Mouse (Mus musculus): Measurements from ENCODE around the gene Alg12. TPM values are rescaled to one million over a fixed set of nuclear protein-coding genes. Genes with fewer than 3 reads are reported as not detected.

The Alg12 gene
- polyA plus RNA-seq, 1 experiment from 2014 or later = 7.5 TPM

GRCm38 (mm10) chr15:88853106-88853505, 34.0 kb upstream of the Alg12 start:
- Histone ChIP-seq H3K4me2 (replicated peaks) (no peak overlapping the region), H3K4me3 (replicated peaks) (no peak overlapping the region), H3K27me3 (peaks cover 7% of the 10 kb centered on the region; the same call in 1 of the 2 replicates), H3K27ac (no peak overlapping the region), H3K36me3 (no peaks in the 10 kb centered on the region), H3K9me3 (no peaks in the 10 kb centered on the region), H3K9ac (replicated peaks) (no peak overlapping the region), H3K4me1 (replicated peaks) (peaks cover 8% of the 10 kb centered on the region; the same call in 1 of the 2 replicates)
- WGBS = 92% methylated on average over 9 of the region's 9 CpGs
- no peak for ATAC-seq

- WGBS = 81% methylated on average over 10 of the region's 10 CpGs
- ATAC-seq = no peak
Observed at GRCm38 (mm10) chr15:88851507-88852149, 32.5 kb upstream of the Alg12 start.

GRCm38 (mm10) chr15:88851076-88851475, 32.0 kb upstream of the Alg12 start:
- Histone ChIP-seq H3K4me1 (replicated peaks) (peaks cover 8% of the 10 kb centered on the region; the same call in 1 of the 2 replicates), H3K36me3 (no peaks in the 10 kb centered on the region), H3K4me3 (replicated peaks) (no peak overlapping the region), H3K27ac (no peak overlapping the region), H3K9me3 (no peaks in the 10 kb centered on the region), H3K27me3 (peaks cover 7% of the 10 kb centered on the region; the same call in 1 of the 2 replicates), H3K9ac (replicated peaks) (no peak overlapping the region), H3K4me2 (replicated peaks) (no peak overlapping the region)
- no peak for ATAC-seq
- 50% methylated on average over 3 of the region's 3 CpGs for WGBS

More at GRCm38 (mm10) chr15:88851507-88852149, 32.5 kb upstream of the Alg12 start:
- Histone ChIP-seq H3K27me3 (peaks cover 7% of the 10 kb centered on the region; the same call in 1 of the 2 replicates), H3K4me1 (replicated peaks) (peaks cover 8% of the 10 kb centered on the region; the same call in 1 of the 2 replicates), H3K9me3 (no peaks in the 10 kb centered on the region), H3K27ac (no peak overlapping the region), H3K9ac (replicated peaks) (no peak overlapping the region), H3K36me3 (no peaks in the 10 kb centered on the region), H3K4me2 (replicated peaks) (no peak overlapping the region), H3K4me3 (replicated peaks) (no peak overlapping the region)

- Histone ChIP-seq H3K9me3 (no peaks in the 10 kb centered on the region), H3K4me3 (replicated peaks) (no peak overlapping the region), H3K27me3 (peaks cover 7% of the 10 kb centered on the region; the same call in 1 of the 2 replicates), H3K4me1 (replicated peaks) (peaks cover 8% of the 10 kb centered on the region; the same call in 1 of the 2 replicates), H3K27ac (no peak overlapping the region), H3K9ac (replicated peaks) (no peak overlapping the region), H3K4me2 (replicated peaks) (no peak overlapping the region), H3K36me3 (no peaks in the 10 kb centered on the region)
- 63% methylated on average over 10 of the region's 10 CpGs for WGBS
- ATAC-seq = no peak
Observed at GRCm38 (mm10) chr15:88850146-88850826, 31.2 kb upstream of the Alg12 start.

GRCm38 (mm10) chr15:88849621-88850020, 30.5 kb upstream of the Alg12 start:
- Histone ChIP-seq H3K27me3 (peaks cover 7% of the 10 kb centered on the region; the same call in 1 of the 2 replicates), H3K4me2 (replicated peaks) (no peak overlapping the region), H3K36me3 (no peaks in the 10 kb centered on the region), H3K4me1 (replicated peaks) (peaks cover 5% of the 10 kb centered on the region; the same call in 1 of the 2 replicates), H3K4me3 (replicated peaks) (no peak overlapping the region), H3K9ac (replicated peaks) (no peak overlapping the region), H3K27ac (no peak overlapping the region), H3K9me3 (no peaks in the 10 kb centered on the region)
- 97% methylated on average over 2 of the region's 2 CpGs for whole genome bisulfite sequencing
- no peak for ATAC-seq

GRCm38 (mm10) chr15:88848661-88849060, 29.5 kb upstream of the Alg12 start:
- ATAC-seq = no peak
- Histone ChIP-seq H3K9me3 (no peaks in the 10 kb centered on the region), H3K27ac (no peak overlapping the region), H3K9ac (replicated peaks) (no peak overlapping the region), H3K4me1 (replicated peaks) (no peaks in the 10 kb centered on the region), H3K4me2 (replicated peaks) (no peak overlapping the region), H3K27me3 (peaks cover 7% of the 10 kb centered on the region; the same call in 1 of the 2 replicates), H3K4me3 (replicated peaks) (no peak overlapping the region), H3K36me3 (no peaks in the 10 kb centered on the region)
- 96% methylated on average over 1 of the region's 1 CpGs for WGBS

GRCm38 (mm10) chr15:88844966-88845365, 25.8 kb upstream of the Alg12 start:
- Histone ChIP-seq H3K36me3 (no peaks in the 10 kb centered on the region), H3K27ac (no peak overlapping the region), H3K9ac (replicated peaks) (no peak overlapping the region), H3K9me3 (no peaks in the 10 kb centered on the region), H3K4me2 (replicated peaks) (no peak overlapping the region), H3K4me3 (replicated peaks) (no peak overlapping the region), H3K4me1 (replicated peaks) (no peaks in the 10 kb centered on the region), H3K27me3 (no peaks in the 10 kb centered on the region)
- 93% methylated on average over 7 of the region's 7 CpGs for WGBS
- no peak for ATAC-seq

GRCm38 (mm10) chr15:88843486-88844097, 24.5 kb upstream of the Alg12 start:
- Histone ChIP-seq H3K36me3 (no peaks in the 10 kb centered on the region), H3K4me1 (replicated peaks) (peaks cover 9% of the 10 kb centered on the region), H3K9me3 (no peaks in the 10 kb centered on the region), H3K9ac (replicated peaks) (no peak overlapping the region), H3K4me3 (replicated peaks) (no peak overlapping the region), H3K27me3 (0 out of 2 replicates have a peak, but pooled peaks cover 4% of the 10 kb centered on the region), H3K27ac (no peak overlapping the region), H3K4me2 (replicated peaks) (no peak overlapping the region)
- ATAC-seq = peak; percentile 31; the same call in 1 of the 2 replicates
- WGBS = 57% methylated on average over 8 of the region's 8 CpGs

- H3K27ac ChIP-seq = no peak overlapping the region
Observed at GRCm38 (mm10) chr15:88842300-88842673, 23.2 kb upstream of the Alg12 start.

GRCm38 (mm10) chr15:88841580-88842299, 22.6 kb upstream of the Alg12 start:
- no peak overlapping the region for H3K27ac ChIP-seq
- no peak overlapping the region for H3K4me3 ChIP-seq (replicated peaks)
- H3K36me3 ChIP-seq = no peaks in the 10 kb centered on the region
- H3K4me2 ChIP-seq (replicated peaks) = no peak overlapping the region
- H3K9me3 ChIP-seq = no peaks in the 10 kb centered on the region
- no peak for ATAC-seq
- H3K9ac ChIP-seq (replicated peaks) = no peak overlapping the region
- peaks cover 4% of the 10 kb centered on the region; the same call in 1 of the 2 replicates for H3K27me3 ChIP-seq
- WGBS = 91% methylated on average over 3 of the region's 3 CpGs
- peaks cover 21% of the 10 kb centered on the region for H3K4me1 ChIP-seq (replicated peaks)

More at GRCm38 (mm10) chr15:88842300-88842673, 23.2 kb upstream of the Alg12 start:
- H3K36me3 ChIP-seq = no peaks in the 10 kb centered on the region
- no peak for ATAC-seq
- WGBS = 86% methylated on average over 3 of the region's 3 CpGs
- no peak overlapping the region for H3K9ac ChIP-seq (replicated peaks)
- no peaks in the 10 kb centered on the region for H3K9me3 ChIP-seq
- H3K4me2 ChIP-seq (replicated peaks) = no peak overlapping the region
- H3K4me3 ChIP-seq (replicated peaks) = no peak overlapping the region
- H3K4me1 ChIP-seq (replicated peaks) = peaks cover 18% of the 10 kb centered on the region
- 0 out of 2 replicates have a peak, but pooled peaks cover 4% of the 10 kb centered on the region for H3K27me3 ChIP-seq

GRCm38 (mm10) chr15:88841160-88841559, 22.0 kb upstream of the Alg12 start:
- H3K27ac ChIP-seq = no peak overlapping the region
- no peaks in the 10 kb centered on the region for H3K36me3 ChIP-seq
- H3K27me3 ChIP-seq = peaks cover 8% of the 10 kb centered on the region; the same call in 1 of the 2 replicates
- no peaks in the 10 kb centered on the region for H3K9me3 ChIP-seq
- no peak overlapping the region for H3K4me3 ChIP-seq (replicated peaks)
- H3K4me2 ChIP-seq (replicated peaks) = no peak overlapping the region
- 85% methylated on average over 2 of the region's 2 CpGs for WGBS
- peaks cover 21% of the 10 kb centered on the region for H3K4me1 ChIP-seq (replicated peaks)
- no peak for ATAC-seq
- no peak overlapping the region for H3K9ac ChIP-seq (replicated peaks)

All from midbrain, embryonic 13.5 days (tissue).